Mouse (Mus musculus): ENCODE measurements around the gene Mgl2. TPM values are rescaled to one million over a fixed set of nuclear protein-coding genes. Genes with fewer than 3 reads are reported as not detected.
"Not testable (repeated sequence)": the region's sequence is repeated elsewhere in the genome, so short reads cannot be mapped to it uniquely, and the experiment has no call there.

The Mgl2 gene
- total and polyA plus RNA-seq, 3 experiments = 0.08 TPM; not detected in 2

DNA sequence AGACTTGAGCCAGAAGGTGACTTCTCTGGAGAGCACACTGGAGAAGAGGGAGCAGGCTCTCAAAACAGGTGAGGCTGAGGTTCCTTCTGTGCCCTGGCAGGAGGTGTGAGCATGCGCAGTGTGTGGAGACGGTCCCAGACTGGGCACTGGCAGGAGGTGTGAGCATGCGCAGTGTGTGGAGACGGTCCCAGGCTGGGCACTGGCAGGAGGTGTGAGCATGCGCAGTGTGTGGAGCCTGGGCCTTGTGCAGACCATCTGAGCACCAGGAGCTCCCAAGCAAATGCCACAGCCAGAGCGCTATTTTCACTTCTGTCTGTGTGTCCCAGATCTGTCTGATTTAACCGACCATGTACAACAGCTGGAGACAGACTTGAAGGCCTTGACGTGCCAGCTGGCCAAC lies 5.8 kb downstream of the Mgl2 start:
- TF ChIP-seq NRF1 (IDR thresholded peaks at IDR 0.05; ENCODE audit: low read depth, low read length) = 0 out of 2 replicates have a peak, but pooled peaks have one; percentile 31
- DNase-seq (ENCODE audit: extremely low read depth); H3K4me2 ChIP-seq (ENCODE audit: insufficient read depth, low read depth, poor library complexity, severe bottlenecking); H3K79me2 ChIP-seq (replicated peaks; ENCODE audit: control insufficient read depth, extremely low read depth, insufficient read depth, poor library complexity, severe bottlenecking); H3K4me1 ChIP-seq (ENCODE audit: control insufficient read depth in 1 of 2, insufficient read depth in 2 of 2); H3K9me3 ChIP-seq (replicated peaks; ENCODE audit: low read length); H3K27ac ChIP-seq (ENCODE audit: insufficient read depth, low read depth); H3K36me3 ChIP-seq (replicated peaks in 1 of 2; ENCODE audit: control insufficient read depth in 1 of 2, insufficient read depth in 1 of 2, low read length in 1 of 2); in situ Hi-C loops (cut with MboI; ENCODE audit: low pct_ligation_motif_present, low pct_unique_long_range_greater_than_20kb, low sequenced_read_pairs); H3K9ac ChIP-seq (ENCODE audit: insufficient read depth, low read depth); dilution Hi-C loops (cut with MboI; ENCODE audit: extremely low pct_ligation_motif_present, extremely low pct_unique_long_range_greater_than_20kb, low sequenced_read_pairs); H3K4me3 ChIP-seq (replicated peaks in 1 of 3; ENCODE audit: low read depth in 2 of 3, low read length in 2 of 3, poor library complexity in 1 of 3): not testable (repeated sequence)
- H3K27me3 ChIP-seq (replicated peaks) = peaks cover 41% of the 10 kb centered on the region

DNA sequence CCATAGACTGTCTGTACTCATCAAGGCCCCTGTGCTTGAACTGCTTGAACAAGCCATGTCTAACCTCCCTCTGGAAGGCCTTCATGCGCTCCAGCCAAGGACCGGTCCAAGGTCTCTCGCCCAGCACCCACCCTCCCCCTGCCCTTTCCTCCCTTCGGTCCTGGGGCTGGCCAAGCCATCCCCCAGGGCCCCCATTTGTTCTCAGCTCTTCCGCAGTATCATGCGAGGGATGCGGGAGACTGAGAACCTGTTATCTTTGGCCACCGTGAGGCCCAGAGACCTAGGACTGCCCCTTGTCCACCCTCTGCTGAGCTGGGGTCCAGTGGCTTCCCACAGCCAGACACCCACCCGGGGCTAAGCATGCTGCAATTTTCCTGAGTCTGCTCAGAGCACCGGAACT lies 9.0 kb downstream of the Mgl2 start:
- dilution Hi-C loops (cut with MboI; ENCODE audit: extremely low pct_ligation_motif_present, extremely low pct_unique_long_range_greater_than_20kb, low sequenced_read_pairs) (no loop called here), in situ Hi-C loops (cut with MboI; ENCODE audit: low pct_ligation_motif_present, low pct_unique_long_range_greater_than_20kb, low sequenced_read_pairs) (no loop called here)
- Histone ChIP-seq H3K79me2 (replicated peaks; ENCODE audit: control insufficient read depth, extremely low read depth, insufficient read depth, poor library complexity, severe bottlenecking) (no peaks in the 10 kb centered on the region), H3K4me2 (ENCODE audit: insufficient read depth, low read depth, poor library complexity, severe bottlenecking) (no peak overlapping the region), H3K27me3 (replicated peaks) (peaks cover 33% of the 10 kb centered on the region), H3K4me1 (ENCODE audit: control insufficient read depth in 1 of 2, insufficient read depth in 2 of 2) (peaks cover 1 to 3% of the 10 kb centered on the region in 2 experiments; a peak in 1 of 4 replicates), H3K36me3 (replicated peaks in 1 of 2; ENCODE audit: control insufficient read depth in 1 of 2, insufficient read depth in 1 of 2, low read length in 1 of 2) (no peaks in the 10 kb centered on the region), H3K27ac (ENCODE audit: insufficient read depth, low read depth) (no peak overlapping the region), H3K9me3 (replicated peaks; ENCODE audit: low read length) (no peaks in the 10 kb centered on the region), H3K4me3 (replicated peaks in 1 of 3; ENCODE audit: low read depth in 2 of 3, low read length in 2 of 3, poor library complexity in 1 of 3) (no peak overlapping the region), H3K9ac (ENCODE audit: insufficient read depth, low read depth) (no peak overlapping the region)
- DNase-seq (ENCODE audit: extremely low read depth) = no peak
- no peak for TF ChIP-seq POLR2AphosphoS2 (IDR thresholded peaks at IDR 0.05; ENCODE audit: low read depth, low read length)
- no peak for TF ChIP-seq USF1 (IDR thresholded peaks at IDR 0.05; ENCODE audit: low read depth, low read length)
- TF ChIP-seq SIN3A (IDR thresholded peaks at IDR 0.05; ENCODE audit: low read length) = no peak
- no peak for TF ChIP-seq CHD2 (IDR thresholded peaks at IDR 0.05; ENCODE audit: low read length)
- TF ChIP-seq ELF1 (IDR thresholded peaks at IDR 0.05; ENCODE audit: low read depth, low read length) = no peak
- no peak for TF ChIP-seq ZKSCAN1 (IDR thresholded peaks at IDR 0.05; ENCODE audit: borderline replicate concordance, low read depth, low read length)
- TF ChIP-seq PAX5 (IDR thresholded peaks at IDR 0.05; ENCODE audit: low read length) = no peak
- TF ChIP-seq CTCF (conservative IDR thresholded peaks at IDR 0.05 in 1 of 2, IDR thresholded peaks at IDR 0.05 in 1 of 2; ENCODE audit: low read depth in 2 of 2, low read length in 2 of 2) = no peak
- no peak for TF ChIP-seq NELFE (IDR thresholded peaks at IDR 0.05; ENCODE audit: low read depth, low read length)
- no peak for TF ChIP-seq TBP (conservative IDR thresholded peaks at IDR 0.05; ENCODE audit: low read depth, low read length)
- no peak for TF ChIP-seq ZC3H11A (IDR thresholded peaks at IDR 0.05; ENCODE audit: low read depth, low read length)
- TF ChIP-seq POLR2A (IDR thresholded peaks at IDR 0.05; ENCODE audit: low read depth, low read length) = no peak
- no peak for TF ChIP-seq USF2 (conservative IDR thresholded peaks at IDR 0.05; ENCODE audit: low read depth, low read length)
- TF ChIP-seq EP300 (IDR thresholded peaks at IDR 0.05; ENCODE audit: low read length) = no peak
- TF ChIP-seq BHLHE40 (IDR thresholded peaks at IDR 0.05; ENCODE audit: low read depth, low read length) = no peak
- no peak for TF ChIP-seq GABPA (IDR thresholded peaks at IDR 0.05; ENCODE audit: insufficient replicate concordance, low read depth, low read length)
- TF ChIP-seq MAX (IDR thresholded peaks at IDR 0.05; ENCODE audit: low read length) = no peak
- no peak for TF ChIP-seq TCF12 (IDR thresholded peaks at IDR 0.05; ENCODE audit: low read depth, low read length)

Data from CH12.LX (cell line).